In genomic region chr7:145114660-145115059, GRCm38 (mm10) we compare ENCODE assay signal across 10 mouse cellular contexts.
DNase-seq lines count a peak whose midpoint lies in the region; ATAC-seq and TF ChIP-seq lines count a peak whose summit lies in the region.
"Had no signal": no experiment of that assay in that cellular context is flagged by ENCODE, and none has a peak within 500 bp of the region (broad histone marks: within the 10 kb centered on the region; RNA-seq: fewer than 3 reads in every experiment).

No protein-coding gene starts in this region.

- no peaks in the 10 kb centered on the region for H3K27me3 ChIP-seq in thymus, adult 2 months (ENCODE audit: control insufficient read depth, insufficient read depth, low read length)
- H3K27me3 ChIP-seq: heart, embryonic 15.5 days; lung, embryonic 15.5 days had no signal

- TF ChIP-seq CTCF in gastrocnemius, adult 2 months (IDR thresholded peaks at IDR 0.05): peak; percentile 62
- TF ChIP-seq CTCF in thymus, adult 2 months (IDR thresholded peaks at IDR 0.05; ENCODE audit: borderline replicate concordance, control insufficient read depth, extremely low read depth, insufficient read depth, low read length, poor library complexity): peak; percentile 32; the same call in 1 of the 2 replicates

- H3K27ac ChIP-seq in gastrocnemius, adult 2 months: no peak overlapping the region
- H3K27ac ChIP-seq in thymus, adult 2 months (ENCODE audit: control insufficient read depth, insufficient read depth, low read length): no peak overlapping the region
- H3K27ac ChIP-seq: heart, embryonic 15.5 days; lung, embryonic 15.5 days had no signal

- H3K36me3 ChIP-seq in thymus, adult 2 months (ENCODE audit: control insufficient read depth, insufficient read depth, low read length): no peaks in the 10 kb centered on the region
- H3K36me3 ChIP-seq: heart, embryonic 15.5 days; lung, embryonic 15.5 days had no signal

- no peak for TF ChIP-seq POLR2A in thymus, adult 2 months (IDR thresholded peaks at IDR 0.05; ENCODE audit: control insufficient read depth, extremely low read depth, insufficient read depth, low read length, poor library complexity)

- no peak overlapping the region for H3K4me3 ChIP-seq in gastrocnemius, adult 2 months
- no peak overlapping the region for H3K4me3 ChIP-seq in thymus, adult 2 months (ENCODE audit: control insufficient read depth, insufficient read depth, low read length)
- H3K4me3 ChIP-seq: heart, embryonic 15.5 days; lung, embryonic 15.5 days had no signal

- DNase-seq in gastrocnemius, adult 2 months: no peak
- no peak for DNase-seq in gastrocnemius, postnatal 14 days
- DNase-seq in urinary bladder, postnatal 14 days (ENCODE audit: low spot score): peak; percentile 32
- DNase-seq in urinary bladder, postnatal 4 days (ENCODE audit: low spot score in 2 of 2): no peak
- DNase-seq in induced T-regulatory cell, adult 2 months (ENCODE audit: low read depth): peak; percentile 27
- DNase-seq in thymus, adult 2 months: peak; percentile 66
- DNase-seq in cerebellum, postnatal 4 days (ENCODE audit: low spot score in 2 of 2): no peak

- intact Hi-C loops in gastrocnemius, adult 2 months (cut with DNase I): no loop called here
- intact Hi-C loops in gastrocnemius, postnatal 14 days (cut with DNase I; ENCODE audit: low total_unique reads): loop anchor here (5.0 kb wide), 1 partner anchor 177 kb away; the partner anchor contains the start of gene Ccnd1

- WGBS in thymus, adult 2 months: 90% methylated on average over 2 of the region's 2 CpGs

- peaks cover 32% of the 10 kb centered on the region for H3K4me1 ChIP-seq in thymus, adult 2 months (replicated peaks; ENCODE audit: control insufficient read depth, insufficient read depth, low read length)

- ATAC-seq in frontal cortex, adult (ENCODE audit: low TSS enrichment): no peak

Comparison
In these comparisons a context has a peak if more than half of its experiments do, and no peak if none do; other contexts are left out.
1. DNase-seq: peak in urinary bladder, postnatal 14 days (single experiment), induced T-regulatory cell, adult 2 months (single experiment) and thymus, adult 2 months (single experiment); none in gastrocnemius, adult 2 months (single experiment), gastrocnemius, postnatal 14 days (single experiment), urinary bladder, postnatal 4 days (0 of 2) and cerebellum, postnatal 4 days (0 of 2).